Mouse (Mus musculus) MEL (cell line): ENCODE measurements around the gene Mxra7. TPM values are rescaled to one million over a fixed set of nuclear protein-coding genes. Genes with fewer than 3 reads are reported as not detected.
A peak's percentile ranks its signal among the peaks of the same experiment; 100 is the strongest.

ENCODE experiments used
- DNase-seq: peaks from one replicate; pipeline ENCODE4 v3.0.0; 2011; ENCODE audit warnings: low read depth, low spot score
- H3K27ac ChIP-seq: 2 replicates; pipeline ENCODE4 v1.5.1; 2012; ENCODE audit warnings: low read depth, mild to moderate bottlenecking, control low read depth, low read length, moderate library complexity; ENCODE audit not compliant: control insufficient read depth
- H3K27me3 ChIP-seq, 2 experiments: fragments of 150-350 bp in 1 of 2; sonication (generic) in 1 of 2; 2 replicates each; pipeline ENCODE4 v1.6.1; 2012; ENCODE audit warnings: low read length in 2 of 2, mild to moderate bottlenecking in 2 of 2, improper control_type of control experiment in 1 of 2, moderate library complexity in 1 of 2; ENCODE audit not compliant: insufficient read depth in 2 of 2, control insufficient read depth in 1 of 2
- H3K36me3 ChIP-seq, 2 experiments: 2 replicates each; pipeline ENCODE4 v1.6.1; 2012 to 2014; ENCODE audit warnings: low read length in 2 of 2, improper control_type of control experiment in 1 of 2, inconsistent platforms in 1 of 2, mild to moderate bottlenecking in 1 of 2; ENCODE audit not compliant: insufficient read depth in 2 of 2, control insufficient read depth in 1 of 2
- H3K4me1 ChIP-seq, 2 experiments: fragments of 150-350 bp in 1 of 2; sonication (generic) in 1 of 2; 2 replicates each; pipeline ENCODE4 v1.6.1; 2012; ENCODE audit warnings: low read length in 2 of 2, improper control_type of control experiment in 1 of 2, mild to moderate bottlenecking in 1 of 2; ENCODE audit not compliant: insufficient read depth in 2 of 2, control insufficient read depth in 1 of 2
- H3K4me3 ChIP-seq, 2 experiments: fragments of 150-350 bp in 1 of 2; sonication (generic) in 1 of 2; 2 replicates each; pipeline ENCODE4 v1.5.1; 2012; ENCODE audit warnings: low read depth in 2 of 2, low read length in 2 of 2, mild to moderate bottlenecking in 2 of 2, moderate library complexity in 2 of 2, control low read depth in 1 of 2, improper control_type of control experiment in 1 of 2; ENCODE audit not compliant: control insufficient read depth in 1 of 2, insufficient read depth in 1 of 2
- H3K79me2 ChIP-seq: 2 replicates; pipeline ENCODE4 v1.6.1; 2012; ENCODE audit warnings: mild to moderate bottlenecking, low read length, moderate library complexity; ENCODE audit not compliant: control insufficient read depth, poor library complexity, insufficient read depth
- H3K9ac ChIP-seq: 2 replicates; pipeline ENCODE4 v1.6.1; 2012; ENCODE audit warnings: low read depth, mild to moderate bottlenecking, control low read depth, low read length, moderate library complexity; ENCODE audit not compliant: control insufficient read depth, poor library complexity, severe bottlenecking
- H3K9me3 ChIP-seq: fragments of 150-350 bp; sonication (generic); replicated peaks from 2 replicates; pipeline ENCODE4 v1.6.1; 2012; ENCODE audit warnings: mild to moderate bottlenecking, low read length, improper control_type of control experiment, moderate library complexity; ENCODE audit not compliant: insufficient read depth
- BHLHE40 ChIP-seq: IDR thresholded peaks from 2 replicates; pipeline ENCODE4 v1.6.1; 2012; ENCODE audit warnings: low read depth, mild to moderate bottlenecking, inconsistent platforms, low read length, improper control_type of control experiment, borderline replicate concordance
- CHD2 ChIP-seq: IDR thresholded peaks from 2 replicates; pipeline ENCODE4 v1.6.1; 2011; ENCODE audit warnings: low read length, improper control_type of control experiment
- EP300 ChIP-seq, 2 experiments: IDR thresholded peaks; 2 replicates each; pipeline ENCODE4 v1.6.1; 2011; ENCODE audit warnings: improper control_type of control experiment in 2 of 2, low read length in 2 of 2, low read depth in 1 of 2, mild to moderate bottlenecking in 1 of 2
- ETS1 ChIP-seq: IDR thresholded peaks from 2 replicates; pipeline ENCODE4 v1.6.1; 2012; ENCODE audit warnings: low read depth, mild to moderate bottlenecking, inconsistent platforms, low read length, improper control_type of control experiment, moderate library complexity
- GABPA ChIP-seq: IDR thresholded peaks from 2 replicates; pipeline ENCODE4 v1.6.1; 2012; ENCODE audit warnings: low read depth, mild to moderate bottlenecking, inconsistent platforms, low read length, improper control_type of control experiment, moderate library complexity
- GATA1 ChIP-seq: IDR thresholded peaks from 2 replicates; pipeline ENCODE4 v1.6.1; 2011; ENCODE audit warnings: low read depth, low read length, improper control_type of control experiment
- HCFC1 ChIP-seq: IDR thresholded peaks from 2 replicates; pipeline ENCODE4 v1.6.1; 2012; ENCODE audit warnings: low read depth, mild to moderate bottlenecking, inconsistent platforms, low read length, improper control_type of control experiment, moderate library complexity
- MAZ ChIP-seq: IDR thresholded peaks from 2 replicates; pipeline ENCODE4 v1.6.1; 2012; ENCODE audit warnings: low read depth, mild to moderate bottlenecking, inconsistent platforms, low read length, improper control_type of control experiment
- MXI1 ChIP-seq: IDR thresholded peaks from 2 replicates; pipeline ENCODE4 v1.6.1; 2011; ENCODE audit warnings: mild to moderate bottlenecking, low read depth, low read length, improper control_type of control experiment
- MYB ChIP-seq: IDR thresholded peaks from 2 replicates; pipeline ENCODE4 v1.6.1; 2011; ENCODE audit warnings: mild to moderate bottlenecking, low read depth, low read length, improper control_type of control experiment
- NELFE ChIP-seq: IDR thresholded peaks from 2 replicates; pipeline ENCODE4 v1.6.1; 2011; ENCODE audit warnings: low read depth, low read length, improper control_type of control experiment
- NRF1 ChIP-seq: IDR thresholded peaks from 2 replicates; pipeline ENCODE4 v1.6.1; 2014; ENCODE audit warnings: low read depth, mild to moderate bottlenecking, inconsistent platforms, low read length, improper control_type of control experiment, moderate library complexity; ENCODE audit not compliant: poor library complexity, insufficient read depth, severe bottlenecking
- POLR2AphosphoS2 ChIP-seq: IDR thresholded peaks from 2 replicates; pipeline ENCODE4 v1.6.1; 2011; ENCODE audit warnings: low read length, improper control_type of control experiment
- RAD21 ChIP-seq: IDR thresholded peaks from 2 replicates; pipeline ENCODE4 v1.6.1; 2011; ENCODE audit warnings: mild to moderate bottlenecking, low read depth, low read length, improper control_type of control experiment
- RCOR1 ChIP-seq: IDR thresholded peaks from 2 replicates; pipeline ENCODE4 v1.6.1; 2012; ENCODE audit warnings: low read depth, mild to moderate bottlenecking, inconsistent platforms, low read length, improper control_type of control experiment
- SIN3A ChIP-seq: IDR thresholded peaks from 2 replicates; pipeline ENCODE4 v1.6.1; 2012; ENCODE audit warnings: low read length, improper control_type of control experiment, inconsistent platforms
- TAL1 ChIP-seq: IDR thresholded peaks from 2 replicates; pipeline ENCODE4 v1.6.1; 2012; ENCODE audit warnings: mild to moderate bottlenecking, inconsistent platforms, low read length, moderate library complexity, mixed read lengths
- TBP ChIP-seq: IDR thresholded peaks from 2 replicates; pipeline ENCODE4 v1.8.0; 2011; ENCODE audit warnings: low read depth, low read length, improper control_type of control experiment
- TCF12 ChIP-seq: IDR thresholded peaks from 2 replicates; pipeline ENCODE4 v1.6.1; 2014; ENCODE audit warnings: low read depth, mild to moderate bottlenecking, inconsistent platforms, low read length, improper control_type of control experiment, moderate library complexity
- USF1 ChIP-seq: IDR thresholded peaks from 2 replicates; pipeline ENCODE4 v1.6.1; 2014; ENCODE audit warnings: low read depth, mild to moderate bottlenecking, inconsistent platforms, low read length, improper control_type of control experiment, moderate library complexity
- ZKSCAN1 ChIP-seq: IDR thresholded peaks from 2 replicates; pipeline ENCODE4 v1.6.1; 2012; ENCODE audit warnings: low read depth, mild to moderate bottlenecking, inconsistent platforms, low read length, improper control_type of control experiment, moderate library complexity
- ZMIZ1 ChIP-seq: IDR thresholded peaks from 2 replicates; pipeline ENCODE4 v1.6.1; 2012; ENCODE audit warnings: low read depth, mild to moderate bottlenecking, inconsistent platforms, low read length, improper control_type of control experiment, moderate library complexity
- ZNF384 ChIP-seq: IDR thresholded peaks from 2 replicates; pipeline ENCODE4 v1.6.1; 2012; ENCODE audit warnings: low read depth, mild to moderate bottlenecking, inconsistent platforms, low read length, improper control_type of control experiment
- polyA plus RNA-seq, 2 experiments: library from polyadenylated mRNA; stranded (reverse) in 1 of 2; unstranded in 1 of 2; fragments of >175 nt in 1 of 2; fragments of >200 nt in 1 of 2; gene quantifications; 2 replicates each; pipeline versions ENCODE4 v1.2.1 to v1.2.4; 2012; ENCODE audit warnings: low replicate concordance in 2 of 2, low read depth in 1 of 2; ENCODE audit not compliant: insufficient read length in 2 of 2, insufficient read depth in 1 of 2, missing spikeins in 1 of 2
- total RNA-seq: library from RNA; depleted of rRNA; stranded (reverse); fragments of 300-350 nt; gene quantifications from 2 replicates; pipeline ENCODE4 v1.2.3, GENCODE M21; 2012

Gene Mxra7
- total and polyA plus RNA-seq, 3 experiments, result 2.7 to 9.3 TPM; not detected in 1

DNA sequence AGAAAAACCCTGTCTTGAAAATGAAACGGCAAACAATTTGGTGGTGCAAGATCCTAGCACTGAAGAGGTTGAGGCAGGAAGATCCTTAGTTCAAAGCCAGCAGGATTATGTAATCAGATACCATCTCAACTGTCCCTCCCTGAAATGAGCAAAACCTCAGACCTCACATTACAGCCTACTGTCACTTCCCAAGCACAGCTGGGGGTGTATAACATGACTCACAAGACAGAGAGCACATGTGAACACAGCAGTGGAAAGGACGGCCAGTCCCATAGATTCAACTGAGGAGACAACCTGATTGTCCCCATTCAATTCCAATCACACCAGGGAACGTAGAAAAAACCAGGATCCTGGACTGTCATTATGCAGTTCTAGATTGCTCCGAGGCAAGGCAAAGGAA lies 8.4 kb upstream of the Mxra7 start:
- peaks cover 5 to 35% of the 10 kb centered on the region in 2 experiments for H3K4me1 ChIP-seq
- no peak overlapping the region for H3K4me3 ChIP-seq

GRCm38 (mm10) chr11:116834954-116835353 lies 7.1 kb upstream of the Mxra7 start:
- Histone ChIP-seq H3K36me3 (peaks cover 20 to 24% of the 10 kb centered on the region in 2 experiments), H3K27me3 (no peaks in the 10 kb centered on the region), H3K79me2 (peaks cover 12% of the 10 kb centered on the region), H3K9me3 (no peaks in the 10 kb centered on the region), H3K4me1 (peaks cover 5 to 24% of the 10 kb centered on the region in 2 experiments), H3K4me3 (no peak overlapping the region), H3K27ac (peak overlapping the region; percentile 26; the same call in 1 of the 2 replicates), H3K9ac (no peak overlapping the region)
- peak; percentile 67 for DNase-seq
- TF ChIP-seq RCOR1 (0 out of 2 replicates have a peak, but pooled peaks have one; percentile 22), EP300 (IDR thresholded peaks at IDR 0.05; ENCODE audit: low read depth in 1 of 2, low read length in 2 of 2) (0 out of 4 replicates have a peak, but pooled peaks of 1 of the 2 experiments have one; percentile 14), MXI1 (no peak; the same call in 1 of the 2 replicates), ZNF384 (no peak), ZKSCAN1 (no peak), SIN3A (0 out of 2 replicates have a peak, but pooled peaks have one; percentile 8), RAD21 (no peak), GABPA (no peak), NELFE (no peak), ETS1 (0 out of 2 replicates have a peak, but pooled peaks have one; percentile 20), MYB (no peak), GATA1 (peak; percentile 83), ZMIZ1 (0 out of 2 replicates have a peak, but pooled peaks have one; percentile 27), MAZ (no peak), POLR2AphosphoS2 (no peak; the same call in 1 of the 2 replicates), BHLHE40 (no peak), NRF1 (no peak), CHD2 (no peak), TCF12 (no peak), TBP (no peak), HCFC1 (0 out of 2 replicates have a peak, but pooled peaks have one; percentile 19), TAL1 (peak; percentile 16; the same call in 1 of the 2 replicates), USF1 (no peak)

More for the DNA sequence above, 8.4 kb upstream of the Mxra7 start:
- peaks cover 30 to 31% of the 10 kb centered on the region in 2 experiments for H3K36me3 ChIP-seq
- H3K9ac ChIP-seq, result no peak overlapping the region
- peak; percentile 68 for DNase-seq
- no peaks in the 10 kb centered on the region for H3K9me3 ChIP-seq
- peaks cover 26% of the 10 kb centered on the region for H3K79me2 ChIP-seq
- H3K27me3 ChIP-seq, result no peaks in the 10 kb centered on the region
- 0 out of 2 replicates have a peak overlapping the region, but pooled peaks have one; percentile 3 for H3K27ac ChIP-seq
- peak; percentile 23; the same call in 1 of the 2 replicates for TF ChIP-seq GATA1
- no peak; the same call in 1 of the 2 replicates for TF ChIP-seq POLR2AphosphoS2
- peak; percentile 68 for TF ChIP-seq ETS1
